Mouse (Mus musculus) testis, adult 2 months (tissue): ENCODE data around the gene G3bp1. TPM values are rescaled to one million over a fixed set of nuclear protein-coding genes. Genes with fewer than 3 reads are reported as not detected.

Experiments used
- H3K27ac ChIP-seq: fragments of 200-500 bp; 2 replicates; pipeline ENCODE4 v1.5.1; 2012; ENCODE audit warnings: low read depth, low read length; ENCODE audit not compliant: control insufficient read depth, insufficient read depth
- H3K27me3 ChIP-seq: fragments of 200-500 bp; 2 replicates; pipeline ENCODE4 v1.6.1; 2012; ENCODE audit warnings: mild to moderate bottlenecking, low read length, moderate library complexity; ENCODE audit not compliant: control insufficient read depth, insufficient read depth
- H3K36me3 ChIP-seq: fragments of 200-500 bp; 2 replicates; pipeline ENCODE4 v1.6.1; 2012; ENCODE audit warnings: mild to moderate bottlenecking, low read length; ENCODE audit not compliant: control insufficient read depth, insufficient read depth
- H3K4me1 ChIP-seq: fragments of 200-500 bp; 2 replicates; pipeline ENCODE4 v1.6.1; 2012; ENCODE audit warnings: low read length; ENCODE audit not compliant: control insufficient read depth, insufficient read depth
- H3K4me3 ChIP-seq: fragments of 200-500 bp; 2 replicates; pipeline ENCODE4 v1.5.1; 2012; ENCODE audit warnings: low read depth, mild to moderate bottlenecking, low read length, moderate library complexity, mixed read lengths; ENCODE audit not compliant: control insufficient read depth
- CTCF ChIP-seq: fragments of 200-500 bp; IDR thresholded peaks from 2 replicates; pipeline ENCODE4 v1.5.1; 2012; ENCODE audit warnings: low read depth, mild to moderate bottlenecking, inconsistent platforms, low read length, moderate library complexity; ENCODE audit not compliant: control insufficient read depth, insufficient read depth, insufficient replicate concordance
- POLR2A ChIP-seq: fragments of 200-500 bp; IDR thresholded peaks from 2 replicates; pipeline ENCODE4 v1.6.1; 2012; ENCODE audit warnings: low read depth, mild to moderate bottlenecking, inconsistent platforms, low read length, moderate library complexity; ENCODE audit not compliant: control insufficient read depth
- polyA plus RNA-seq: library from polyadenylated mRNA; depleted of rRNA; stranded (reverse); fragments of >200 nt; gene quantifications from 2 replicates; pipeline ENCODE4 v1.2.3, GENCODE M21; 2012

Gene G3bp1
- polyA plus RNA-seq, 1 experiment: 10.7 TPM

- no peaks in the 10 kb centered on the region for H3K4me1 ChIP-seq
- no peaks in the 10 kb centered on the region for H3K36me3 ChIP-seq
- no peak overlapping the region for H3K27ac ChIP-seq
- no peak overlapping the region for H3K4me3 ChIP-seq
- TF ChIP-seq CTCF: no peak
- no peak for TF ChIP-seq POLR2A
- H3K27me3 ChIP-seq: no peaks in the 10 kb centered on the region
Observed at GRCm38 (mm10) chr11:55453640-55454039, 15.8 kb upstream of the G3bp1 start.

GRCm38 (mm10) chr11:55455166-55455565 lies 14.3 kb upstream of the G3bp1 start:
- no peak for TF ChIP-seq CTCF
- TF ChIP-seq POLR2A: no peak
- no peaks in the 10 kb centered on the region for H3K27me3 ChIP-seq
- H3K36me3 ChIP-seq: no peaks in the 10 kb centered on the region

GRCm38 (mm10) chr11:55458501-55458900 lies 11.0 kb upstream of the G3bp1 start:
- no peaks in the 10 kb centered on the region for H3K27me3 ChIP-seq
- H3K4me1 ChIP-seq: peaks cover 14% of the 10 kb centered on the region
- H3K36me3 ChIP-seq: no peaks in the 10 kb centered on the region
- H3K4me3 ChIP-seq: no peak overlapping the region
- no peak overlapping the region for H3K27ac ChIP-seq
- TF ChIP-seq POLR2A: no peak
- TF ChIP-seq CTCF: no peak

More at GRCm38 (mm10) chr11:55455166-55455565, 14.3 kb upstream of the G3bp1 start:
- Histone ChIP-seq H3K4me1 (peaks cover 4% of the 10 kb centered on the region), H3K4me3 (no peak overlapping the region), H3K27ac (no peak overlapping the region)

- H3K27ac ChIP-seq: peak overlapping the region; percentile 83; the same call in 1 of the 2 replicates
- H3K27me3 ChIP-seq: no peaks in the 10 kb centered on the region
- H3K36me3 ChIP-seq: no peaks in the 10 kb centered on the region
- TF ChIP-seq CTCF (no peak), POLR2A (no peak)
- H3K4me3 ChIP-seq: peak overlapping the region; percentile 96
- peaks cover 17% of the 10 kb centered on the region for H3K4me1 ChIP-seq
Observed at GRCm38 (mm10) chr11:55459850-55460558, 9.5 kb upstream of the G3bp1 start.

- TF ChIP-seq POLR2A (no peak), CTCF (no peak)
- peak overlapping the region; percentile 83 for H3K27ac ChIP-seq
- H3K4me1 ChIP-seq: peaks cover 17% of the 10 kb centered on the region
- H3K36me3 ChIP-seq: no peaks in the 10 kb centered on the region
- H3K27me3 ChIP-seq: no peaks in the 10 kb centered on the region
- peak overlapping the region; percentile 96 for H3K4me3 ChIP-seq
Observed at GRCm38 (mm10) chr11:55460559-55461018, 8.9 kb upstream of the G3bp1 start.

- no peaks in the 10 kb centered on the region for H3K36me3 ChIP-seq
- TF ChIP-seq POLR2A (peak; percentile 88; the same call in 1 of the 2 replicates), CTCF (no peak)
- H3K4me3 ChIP-seq: peak within 1 kb of the TSS; percentile 96
- H3K27ac ChIP-seq: peak within 1 kb of the TSS; percentile 86
- peaks cover 17% of the 10 kb centered on the region for H3K4me1 ChIP-seq
- no peaks in the 10 kb centered on the region for H3K27me3 ChIP-seq
Observed at GRCm38 (mm10) chr11:55461019-55461645, 8.4 kb upstream of the G3bp1 start, which contains the start of gene Atox1. Gene Atox1 (minus strand): TSS chr11:55461239.

GRCm38 (mm10) chr11:55462149-55462548 lies 7.3 kb upstream of the G3bp1 start:
- H3K36me3 ChIP-seq: no peaks in the 10 kb centered on the region
- no peaks in the 10 kb centered on the region for H3K27me3 ChIP-seq
- TF ChIP-seq CTCF (no peak), POLR2A (no peak)
- no peak overlapping the region for H3K27ac ChIP-seq
- peaks cover 17% of the 10 kb centered on the region for H3K4me1 ChIP-seq
- no peak overlapping the region for H3K4me3 ChIP-seq
